Mouse (Mus musculus): ENCODE measurements around the gene Sec22a. TPM values are rescaled to one million over a fixed set of nuclear protein-coding genes. Genes with fewer than 3 reads are reported as not detected.

Gene Sec22a
- polyA plus RNA-seq, 1 experiment from 2014 or later = 50.1 TPM

GRCm38 (mm10) chr16:35282456-35282855 is 81.3 kb downstream of the Sec22a start:
- Histone ChIP-seq H3K9me3 (no peaks in the 10 kb centered on the region), H3K27ac (no peak overlapping the region), H3K4me1 (no peaks in the 10 kb centered on the region), H3K4me2 (replicated peaks) (no peak overlapping the region), H3K4me3 (no peak overlapping the region), H3K9ac (no peak overlapping the region), H3K27me3 (no peaks in the 10 kb centered on the region), H3K36me3 (no peaks in the 10 kb centered on the region; the same call in 1 of the 2 replicates)
- WGBS = 85% methylated on average over 2 of the region's 2 CpGs
- no peak for ATAC-seq (ENCODE audit: low FRiP score, low read depth)

GRCm38 (mm10) chr16:35278166-35278565 is 85.6 kb downstream of the Sec22a start:
- 79% methylated on average over 6 of the region's 6 CpGs for WGBS
- peaks cover 3% of the 10 kb centered on the region for H3K4me1 ChIP-seq
- no peak overlapping the region for H3K4me2 ChIP-seq (replicated peaks)
- H3K9me3 ChIP-seq = no peaks in the 10 kb centered on the region
- H3K9ac ChIP-seq = no peak overlapping the region
- no peak overlapping the region for H3K27ac ChIP-seq
- no peaks in the 10 kb centered on the region for H3K36me3 ChIP-seq
- H3K4me3 ChIP-seq = no peak overlapping the region
- no peak for ATAC-seq (ENCODE audit: low FRiP score, low read depth)
- H3K27me3 ChIP-seq = peaks cover 12% of the 10 kb centered on the region; the same call in 1 of the 2 replicates

GRCm38 (mm10) chr16:35272417-35272816 is 91.3 kb downstream of the Sec22a start:
- peaks cover 11% of the 10 kb centered on the region for H3K4me1 ChIP-seq
- H3K4me2 ChIP-seq (replicated peaks) = no peak overlapping the region
- no peak for ATAC-seq (ENCODE audit: low FRiP score, low read depth)
- no peak overlapping the region for H3K27ac ChIP-seq
- no peak overlapping the region for H3K9ac ChIP-seq
- peaks cover 12% of the 10 kb centered on the region; the same call in 1 of the 2 replicates for H3K27me3 ChIP-seq
- no peaks in the 10 kb centered on the region for H3K9me3 ChIP-seq
- 60% methylated on average over 4 of the region's 4 CpGs for WGBS
- no peaks in the 10 kb centered on the region for H3K36me3 ChIP-seq
- no peak overlapping the region for H3K4me3 ChIP-seq

- 46% methylated on average over 4 of the region's 4 CpGs for WGBS
- Histone ChIP-seq H3K36me3 (no peaks in the 10 kb centered on the region), H3K9me3 (no peaks in the 10 kb centered on the region), H3K27ac (no peak overlapping the region), H3K4me2 (replicated peaks) (no peak overlapping the region), H3K9ac (no peak overlapping the region), H3K4me3 (no peak overlapping the region), H3K27me3 (peaks cover 12% of the 10 kb centered on the region; the same call in 1 of the 2 replicates), H3K4me1 (peaks cover 11% of the 10 kb centered on the region)
- ATAC-seq (ENCODE audit: low FRiP score, low read depth) = no peak
Measured at GRCm38 (mm10) chr16:35271572-35271971, 92.1 kb downstream of the Sec22a start.

GRCm38 (mm10) chr16:35270945-35271344 is 92.8 kb downstream of the Sec22a start:
- WGBS = 75% methylated on average over 6 of the region's 6 CpGs
- peaks cover 11% of the 10 kb centered on the region for H3K4me1 ChIP-seq
- ATAC-seq (ENCODE audit: low FRiP score, low read depth) = no peak

GRCm38 (mm10) chr16:35270353-35270934 is 93.3 kb downstream of the Sec22a start:
- Histone ChIP-seq H3K4me1 (peaks cover 11% of the 10 kb centered on the region), H3K36me3 (no peaks in the 10 kb centered on the region), H3K27ac (no peak overlapping the region), H3K9ac (no peak overlapping the region), H3K9me3 (no peaks in the 10 kb centered on the region), H3K27me3 (peaks cover 8% of the 10 kb centered on the region; the same call in 1 of the 2 replicates), H3K4me3 (no peak overlapping the region), H3K4me2 (replicated peaks) (no peak overlapping the region)
- WGBS = 40% methylated on average over 10 of the region's 10 CpGs
- ATAC-seq (ENCODE audit: low FRiP score, low read depth) = no peak

More at GRCm38 (mm10) chr16:35270945-35271344, 92.8 kb downstream of the Sec22a start:
- Histone ChIP-seq H3K36me3 (no peaks in the 10 kb centered on the region), H3K4me3 (no peak overlapping the region), H3K4me2 (replicated peaks) (no peak overlapping the region), H3K9ac (no peak overlapping the region), H3K9me3 (no peaks in the 10 kb centered on the region), H3K27me3 (peaks cover 10% of the 10 kb centered on the region; the same call in 1 of the 2 replicates), H3K27ac (no peak overlapping the region)

Other genes starting within 250 kb of the Sec22a start
- 2.3 and 2.6 TPM in 2 replicates for gene Adcy5, start 209.0 kb downstream of the Sec22a start, polyA plus RNA-seq (2015; fragmentation: Nextera tagmentation; extraction: Ambion mirVana)
- 40.7 and 42.6 TPM in 2 replicates for gene Pdia5, start 127.0 kb upstream of the Sec22a start, polyA plus RNA-seq (2015; fragmentation: Nextera tagmentation; extraction: Ambion mirVana)
- gene Sema5b, start 177.2 kb upstream of the Sec22a start, polyA plus RNA-seq (2015; fragmentation: Nextera tagmentation; extraction: Ambion mirVana) = 6.4 and 6.8 TPM in 2 replicates

All from limb, embryonic 13.5 days (tissue).